Mouse (Mus musculus): ENCODE results near the gene Serp2. TPM values are rescaled to one million over a fixed set of nuclear protein-coding genes. Genes with fewer than 3 reads are reported as not detected.

Gene Serp2
- total and polyA plus RNA-seq, 2 experiments from 2014 or later, result 125 to 277 TPM

DNA sequence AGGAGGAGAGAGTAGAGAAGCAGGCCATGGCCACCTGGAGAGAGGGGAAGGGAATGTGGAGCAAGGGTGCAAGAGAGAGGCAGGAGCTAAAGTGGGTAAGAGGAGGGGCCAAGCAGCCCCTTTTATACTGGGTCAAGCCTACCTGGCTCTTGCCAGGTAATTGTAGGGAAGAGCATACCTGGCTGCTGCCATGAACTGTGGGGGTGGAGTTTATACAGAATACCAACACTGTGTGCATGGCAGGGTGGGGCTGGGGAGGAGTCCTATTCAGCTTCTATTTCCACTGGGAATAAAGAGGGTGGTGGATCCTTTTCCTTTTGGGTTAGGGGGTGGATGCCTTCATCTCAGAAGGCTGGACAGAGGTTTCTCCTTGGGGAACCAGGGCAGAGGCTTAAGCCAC lies 41.1 kb upstream of the Serp2 start:
- Histone ChIP-seq H3K4me1 (ENCODE audit: insufficient read depth) (0 out of 2 replicates have a peak, but pooled peaks cover 5% of the 10 kb centered on the region), H3K27ac (ENCODE audit: low read depth, low read length) (no peak overlapping the region), H3K27me3 (ENCODE audit: insufficient read depth, low read length) (no peaks in the 10 kb centered on the region), H3K4me3 (ENCODE audit: low read depth, low read length) (no peak overlapping the region), H3K9me3 (ENCODE audit: low read length) (no peaks in the 10 kb centered on the region), H3K9ac (no peak overlapping the region), H3K4me2 (ENCODE audit: low read depth) (no peak overlapping the region), H3K36me3 (ENCODE audit: insufficient read depth) (no peaks in the 10 kb centered on the region)
- TF ChIP-seq CTCF (IDR thresholded peaks at IDR 0.05; ENCODE audit: low read depth), result no peak
- DNase-seq, result no peak
- no peak for ATAC-seq

DNA sequence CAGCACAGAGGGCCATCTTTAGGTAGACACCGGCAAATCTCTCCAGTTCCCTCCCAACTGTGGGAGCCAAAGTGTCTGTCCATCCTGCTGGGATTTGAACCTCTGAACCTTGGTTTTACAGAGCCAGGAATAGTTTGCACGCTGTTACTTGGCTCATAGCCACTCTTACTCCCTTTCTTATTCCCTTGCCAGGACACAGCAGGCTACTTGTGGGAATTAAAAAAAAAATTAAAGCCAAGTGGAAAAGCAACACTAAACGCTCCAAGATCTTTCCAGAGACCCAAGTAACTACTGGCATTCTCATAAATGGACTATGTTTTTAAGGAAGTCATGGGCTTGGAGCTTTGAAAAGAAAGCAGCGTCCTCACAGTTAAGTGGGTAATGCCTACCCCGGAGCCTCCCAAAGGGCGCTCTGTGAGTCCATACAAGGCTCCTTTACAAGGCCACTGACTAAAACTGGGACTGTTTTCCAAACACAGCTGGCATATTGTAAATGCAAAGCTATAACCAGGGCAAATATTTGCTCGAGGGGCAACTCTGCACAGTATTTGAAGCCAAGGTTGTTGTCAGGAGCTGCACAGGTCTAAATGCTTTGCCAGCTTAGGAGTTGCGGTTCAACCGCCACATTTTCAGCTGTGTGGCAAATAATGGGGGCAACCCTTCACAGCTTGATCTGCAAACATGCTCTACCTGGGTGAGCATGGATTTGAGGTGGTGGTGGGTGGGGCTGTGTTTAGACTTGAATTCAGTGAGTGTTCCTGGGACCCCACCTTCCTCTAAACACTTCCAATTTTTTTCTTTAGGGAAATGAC lies 38.6 kb upstream of the Serp2 start:
- DNase-seq (peak; percentile 15), ATAC-seq (no peak)
- no peak for TF ChIP-seq CTCF (IDR thresholded peaks at IDR 0.05; ENCODE audit: low read depth)
- Histone ChIP-seq H3K27ac (ENCODE audit: low read depth, low read length) (no peak overlapping the region), H3K4me1 (ENCODE audit: insufficient read depth) (0 out of 2 replicates have a peak, but pooled peaks cover 5% of the 10 kb centered on the region), H3K27me3 (ENCODE audit: insufficient read depth, low read length) (no peaks in the 10 kb centered on the region), H3K36me3 (ENCODE audit: insufficient read depth) (no peaks in the 10 kb centered on the region), H3K9ac (no peak overlapping the region), H3K9me3 (ENCODE audit: low read length) (no peaks in the 10 kb centered on the region), H3K4me3 (ENCODE audit: low read depth, low read length) (no peak overlapping the region), H3K4me2 (ENCODE audit: low read depth) (no peak overlapping the region)
- WGBS, result 45% methylated on average over 9 of the region's 9 CpGs

DNA sequence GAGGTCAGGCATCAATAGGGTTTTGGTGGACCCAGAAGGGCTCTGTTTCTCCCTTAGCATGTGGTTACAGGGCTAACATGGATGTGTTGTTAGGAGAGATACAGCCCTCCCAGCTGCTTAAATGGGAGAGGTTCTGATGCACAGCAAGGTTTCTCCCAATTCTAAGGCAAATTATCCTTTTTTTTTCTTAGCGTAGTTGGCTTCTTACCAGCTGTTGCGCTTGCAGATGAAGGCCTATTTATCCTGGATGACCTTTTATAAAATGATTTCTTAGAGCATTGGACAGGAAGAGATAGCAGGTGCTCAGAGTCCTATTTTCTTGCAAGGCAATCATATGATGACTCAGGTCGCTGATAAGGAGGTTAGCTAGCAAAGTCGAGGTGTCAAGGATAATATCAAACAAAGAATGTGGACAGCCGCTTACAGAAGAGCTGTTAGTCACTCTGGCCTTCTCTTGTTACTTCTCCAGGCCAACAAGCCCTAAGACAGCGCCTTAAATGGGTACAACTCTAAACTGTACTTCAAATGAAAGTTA lies 37.7 kb upstream of the Serp2 start:
- DNase-seq (no peak), ATAC-seq (no peak)
- 88% methylated on average over 6 of the region's 6 CpGs for WGBS
- H3K9ac ChIP-seq, result no peak overlapping the region
- H3K4me1 ChIP-seq (ENCODE audit: insufficient read depth), result 0 out of 2 replicates have a peak, but pooled peaks cover 5% of the 10 kb centered on the region
- H3K27ac ChIP-seq (ENCODE audit: low read depth, low read length), result no peak overlapping the region
- no peaks in the 10 kb centered on the region for H3K36me3 ChIP-seq (ENCODE audit: insufficient read depth)
- no peak overlapping the region for H3K4me3 ChIP-seq (ENCODE audit: low read depth, low read length)
- no peak for TF ChIP-seq CTCF (IDR thresholded peaks at IDR 0.05; ENCODE audit: low read depth)
- H3K27me3 ChIP-seq (ENCODE audit: insufficient read depth, low read length), result no peaks in the 10 kb centered on the region
- H3K4me2 ChIP-seq (ENCODE audit: low read depth), result no peak overlapping the region
- H3K9me3 ChIP-seq (ENCODE audit: low read length), result no peaks in the 10 kb centered on the region

DNA sequence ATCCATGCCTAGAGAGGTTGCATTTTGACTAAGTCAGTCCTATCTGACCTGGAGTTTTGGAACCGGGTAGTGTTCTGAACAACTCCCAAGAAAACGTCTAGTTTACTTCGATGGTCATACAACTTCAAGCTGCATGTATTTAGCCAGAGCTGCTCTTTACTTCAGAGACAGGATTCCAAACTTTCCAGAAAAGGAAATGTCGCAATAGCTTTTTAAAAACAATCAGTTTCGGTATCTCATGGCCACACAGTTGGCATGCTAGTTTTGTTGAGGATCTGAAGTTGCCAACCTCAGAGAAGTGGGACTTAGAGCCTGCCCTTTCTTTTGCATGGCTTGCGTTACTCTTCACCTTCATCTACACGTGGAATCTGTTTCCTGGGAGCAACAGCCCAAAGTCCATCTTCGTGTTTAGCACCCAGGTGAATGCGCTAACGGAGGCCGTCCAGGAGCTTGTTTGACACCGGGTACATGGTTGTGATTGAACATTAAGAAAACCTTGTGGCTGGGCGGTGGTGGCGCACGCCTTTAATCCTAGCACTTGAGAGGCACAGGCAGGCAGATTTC lies 37.0 kb upstream of the Serp2 start:
- H3K4me2 ChIP-seq (ENCODE audit: low read depth), result no peak overlapping the region
- H3K27me3 ChIP-seq (ENCODE audit: insufficient read depth, low read length), result no peaks in the 10 kb centered on the region
- no peak for TF ChIP-seq CTCF (IDR thresholded peaks at IDR 0.05; ENCODE audit: low read depth)
- no peak overlapping the region for H3K4me3 ChIP-seq (ENCODE audit: low read depth, low read length)
- DNase-seq (no peak), ATAC-seq (no peak)
- no peak overlapping the region for H3K9ac ChIP-seq
- H3K27ac ChIP-seq (ENCODE audit: low read depth, low read length), result no peak overlapping the region
- 93% methylated on average over 15 of the region's 15 CpGs for WGBS
- H3K36me3 ChIP-seq (ENCODE audit: insufficient read depth), result no peaks in the 10 kb centered on the region
- no peaks in the 10 kb centered on the region for H3K9me3 ChIP-seq (ENCODE audit: low read length)
- 0 out of 2 replicates have a peak, but pooled peaks cover 3% of the 10 kb centered on the region for H3K4me1 ChIP-seq (ENCODE audit: insufficient read depth)

DNA sequence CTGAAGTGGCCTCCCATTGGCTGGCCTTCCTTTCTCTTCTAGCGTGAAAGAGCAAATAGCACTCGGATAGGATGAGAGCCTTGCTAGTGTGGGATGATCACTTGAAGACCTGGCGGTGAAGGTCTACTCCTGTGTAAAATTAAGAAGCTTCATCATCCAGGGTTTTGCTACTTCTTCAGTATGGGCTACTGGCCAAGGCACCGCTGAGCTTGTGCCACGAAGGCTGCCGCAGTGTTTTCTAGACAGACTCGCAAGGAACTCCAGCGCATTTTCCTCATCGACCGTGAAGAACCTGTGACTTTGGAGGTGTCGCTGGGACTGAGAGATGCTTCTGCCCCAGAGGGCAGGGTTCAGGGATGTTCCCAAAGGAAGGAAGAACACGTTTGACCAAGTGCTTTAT lies 36.0 kb upstream of the Serp2 start:
- Histone ChIP-seq H3K27ac (ENCODE audit: low read depth, low read length) (no peak overlapping the region), H3K4me3 (ENCODE audit: low read depth, low read length) (no peak overlapping the region), H3K27me3 (ENCODE audit: insufficient read depth, low read length) (no peaks in the 10 kb centered on the region), H3K4me1 (ENCODE audit: insufficient read depth) (no peaks in the 10 kb centered on the region), H3K36me3 (ENCODE audit: insufficient read depth) (no peaks in the 10 kb centered on the region), H3K9me3 (ENCODE audit: low read length) (no peaks in the 10 kb centered on the region), H3K4me2 (ENCODE audit: low read depth) (no peak overlapping the region), H3K9ac (no peak overlapping the region)
- WGBS, result 86% methylated on average over 12 of the region's 12 CpGs
- DNase-seq (no peak), ATAC-seq (no peak)
- no peak for TF ChIP-seq CTCF (IDR thresholded peaks at IDR 0.05; ENCODE audit: low read depth)

DNA sequence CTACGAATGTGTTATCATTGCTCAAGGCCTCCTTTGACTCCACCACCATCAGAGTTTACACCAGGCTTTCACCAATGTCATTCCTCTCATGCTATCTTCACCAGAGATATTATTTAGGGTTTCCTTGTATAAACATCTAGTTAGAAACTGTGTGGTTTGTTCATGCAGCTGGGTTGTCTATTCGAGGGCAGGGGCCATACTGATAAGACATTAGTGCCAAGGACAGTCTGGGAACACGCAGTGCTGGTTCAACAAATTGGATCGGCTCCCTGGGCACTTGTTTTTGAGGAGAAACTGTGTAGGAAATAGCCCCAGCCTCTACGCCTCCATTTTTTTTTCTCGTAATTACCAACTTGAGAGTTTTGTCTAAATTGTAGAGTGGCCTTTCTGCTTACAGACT lies 35.4 kb upstream of the Serp2 start:
- no peak for ATAC-seq

DNA sequence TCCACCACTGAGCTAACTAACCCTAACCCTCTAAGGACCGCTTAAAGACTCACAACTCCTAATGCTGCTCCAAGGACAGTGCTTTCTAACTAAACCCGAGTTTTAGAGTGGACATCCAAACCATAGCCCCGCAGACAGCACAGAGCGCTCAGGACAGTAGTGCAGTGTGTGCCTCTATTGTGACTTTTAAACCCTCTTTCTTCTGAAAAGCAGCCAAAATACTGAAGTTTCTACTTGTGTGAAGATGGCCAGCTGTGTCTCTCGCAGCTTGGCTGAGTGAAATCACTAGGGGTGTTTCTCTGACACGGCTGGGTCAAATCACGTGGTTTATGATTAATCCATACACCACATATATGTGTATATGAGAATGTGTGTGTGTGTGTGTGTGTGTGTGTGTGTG lies 33.4 kb upstream of the Serp2 start:
- 78% methylated on average over 7 of the region's 7 CpGs for WGBS
- Histone ChIP-seq H3K36me3 (ENCODE audit: insufficient read depth) (no peaks in the 10 kb centered on the region), H3K27ac (ENCODE audit: low read depth, low read length) (no peak overlapping the region), H3K27me3 (ENCODE audit: insufficient read depth, low read length) (no peaks in the 10 kb centered on the region), H3K4me3 (ENCODE audit: low read depth, low read length) (no peak overlapping the region), H3K4me1 (ENCODE audit: insufficient read depth) (no peaks in the 10 kb centered on the region), H3K9me3 (ENCODE audit: low read length) (no peaks in the 10 kb centered on the region), H3K9ac (no peak overlapping the region), H3K4me2 (ENCODE audit: low read depth) (no peak overlapping the region)
- ATAC-seq, result no peak
- TF ChIP-seq CTCF (IDR thresholded peaks at IDR 0.05; ENCODE audit: low read depth), result no peak
- no peak for DNase-seq

More for the DNA sequence above, 35.4 kb upstream of the Serp2 start:
- no peak overlapping the region for H3K4me2 ChIP-seq (ENCODE audit: low read depth)
- H3K27ac ChIP-seq (ENCODE audit: low read depth, low read length), result no peak overlapping the region
- H3K27me3 ChIP-seq (ENCODE audit: insufficient read depth, low read length), result no peaks in the 10 kb centered on the region
- no peak for DNase-seq
- no peak for TF ChIP-seq CTCF (IDR thresholded peaks at IDR 0.05; ENCODE audit: low read depth)
- H3K9ac ChIP-seq, result no peak overlapping the region
- H3K4me3 ChIP-seq (ENCODE audit: low read depth, low read length), result no peak overlapping the region
- H3K4me1 ChIP-seq (ENCODE audit: insufficient read depth), result no peaks in the 10 kb centered on the region
- no peaks in the 10 kb centered on the region for H3K36me3 ChIP-seq (ENCODE audit: insufficient read depth)
- H3K9me3 ChIP-seq (ENCODE audit: low read length), result no peaks in the 10 kb centered on the region
- WGBS, result 87% methylated on average over 6 of the region's 6 CpGs
